Mouse (Mus musculus): ENCODE data around the gene Tat. TPM values are rescaled to one million over a fixed set of nuclear protein-coding genes. Genes with fewer than 3 reads are reported as not detected.

Gene Tat
- polyA plus RNA-seq (2012; rRNA removed) = 10.8 and 20.7 TPM in 2 replicates

GRCm38 (mm10) chr8:109990224-109990623, at the start of gene Tat:
Gene Tat, plus strand, starts transcription at chr8:109990437.

DNA sequence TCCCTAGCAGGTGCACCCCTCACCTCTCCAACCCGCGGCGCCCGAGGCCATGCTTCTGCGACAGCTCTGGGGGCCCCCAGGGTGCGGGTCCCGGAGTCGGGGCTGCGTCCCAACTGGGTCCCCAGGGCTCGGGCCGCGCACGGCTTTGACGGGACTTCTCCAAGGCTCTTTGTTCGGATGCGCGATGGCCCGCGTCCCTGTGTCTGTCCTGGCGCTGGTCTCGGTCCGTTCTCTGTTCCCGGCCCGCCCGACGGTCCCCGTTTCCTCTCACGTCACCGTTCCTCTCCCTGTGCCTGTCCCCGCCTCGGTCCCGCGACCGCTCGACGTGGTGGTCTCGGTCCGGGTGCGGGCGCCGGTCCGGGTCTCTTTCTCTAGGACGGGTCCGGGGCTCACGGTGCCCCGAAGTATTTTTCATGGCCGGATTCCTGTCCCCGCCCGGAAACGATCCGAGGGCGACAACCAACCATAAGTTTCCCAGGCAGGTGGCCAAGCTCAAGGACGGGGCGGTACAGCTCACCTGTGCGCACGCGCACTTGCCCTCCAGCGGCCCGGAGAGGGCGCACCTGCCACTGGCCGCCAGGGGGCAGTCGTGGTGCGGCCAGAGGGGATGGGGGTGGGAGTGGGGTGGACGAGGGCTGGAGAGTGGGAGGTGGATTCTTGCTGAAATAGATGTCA, 28.4 kb upstream of the Tat start, which contains the start of gene Marveld3:
Gene Marveld3, minus strand, starts transcription at position 511 of the 675 bp plus-strand sequence.

DNA sequence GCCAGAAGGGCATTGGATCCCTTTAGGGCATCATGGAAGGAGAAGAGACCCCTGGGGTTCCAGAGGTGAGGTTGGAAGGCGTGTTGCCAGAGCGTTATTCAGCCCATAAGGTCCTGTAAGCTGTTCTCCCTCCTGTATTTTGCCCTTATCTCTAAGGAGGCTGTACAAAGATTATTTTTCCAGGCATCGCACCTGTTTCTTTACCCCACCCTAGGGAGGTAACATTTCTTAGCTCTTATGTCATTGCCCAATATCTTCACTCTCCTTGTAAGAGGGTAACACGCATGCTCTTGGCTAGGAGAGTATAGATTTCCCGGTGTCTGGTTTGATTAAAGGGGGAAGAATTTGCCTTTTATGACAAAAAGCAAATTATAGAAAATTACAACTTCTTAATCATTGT, 49.4 kb downstream of the Tat start, which contains the start of gene Chst4:
Gene Chst4, minus strand, starts transcription at position 82 of the 400 bp plus-strand sequence.

Other genes with a start within 250 kb of the Tat start
- gene Ap1g1, start 211.9 kb upstream of the Tat start, polyA plus RNA-seq (2012; rRNA removed) = 20.4 and 23.7 TPM in 2 replicates
- 4.3 and 5.0 TPM in 2 replicates for gene Phlpp2, start 121.9 kb upstream of the Tat start, polyA plus RNA-seq (2012; rRNA removed)
- 0.58 and 0.97 TPM in 2 replicates for gene Marveld3, start 28.2 kb upstream of the Tat start, polyA plus RNA-seq (2012; rRNA removed)
- gene Chst4, start 49.3 kb downstream of the Tat start, polyA plus RNA-seq (2012; rRNA removed) = 0.15 and 0.25 TPM in 2 replicates
- 1.5 and 1.6 TPM in 2 replicates for gene Zfp612, start 89.3 kb downstream of the Tat start, polyA plus RNA-seq (2012; rRNA removed)
- gene Gm21964, start 110.8 kb downstream of the Tat start, polyA plus RNA-seq (2012; rRNA removed) = not detected in 2 replicates
- gene Gm17720, start 112.3 kb downstream of the Tat start, polyA plus RNA-seq (2012; rRNA removed) = not detected in 2 replicates
- gene Calb2, start 177.8 kb downstream of the Tat start, polyA plus RNA-seq (2012; rRNA removed) = 0.02 TPM in 1 of 2 replicates, not detected in the other
- gene Cmtr2, start 225.2 kb downstream of the Tat start, polyA plus RNA-seq (2012; rRNA removed) = 2.1 and 2.2 TPM in 2 replicates

Data from liver, embryonic 18 days (tissue).